ENCODE assay signal across 8 mouse cellular contexts in genomic region chr3:144381431-144381980, GRCm38 (mm10).
DNase-seq lines count a peak whose midpoint lies in the region; ATAC-seq lines count a peak whose summit lies in the region.

No protein-coding gene starts in this region.

- no peak overlapping the region for H3K27ac ChIP-seq in lung, embryonic 16.5 days (ENCODE audit: low read length)
- no peak overlapping the region for H3K27ac ChIP-seq in forebrain, embryonic 12.5 days
- peak overlapping the region; percentile 79 for H3K27ac ChIP-seq in limb, embryonic 12.5 days
- H3K27ac ChIP-seq in neural tube, embryonic 15.5 days (replicated peaks): no peak overlapping the region

- H3K9me3 ChIP-seq in lung, embryonic 16.5 days (ENCODE audit: control insufficient read depth, low read length): no peaks in the 10 kb centered on the region
- no peaks in the 10 kb centered on the region for H3K9me3 ChIP-seq in forebrain, embryonic 12.5 days
- no peaks in the 10 kb centered on the region for H3K9me3 ChIP-seq in limb, embryonic 12.5 days
- no peaks in the 10 kb centered on the region for H3K9me3 ChIP-seq in neural tube, embryonic 15.5 days (replicated peaks)

- H3K4me3 ChIP-seq in lung, embryonic 16.5 days (ENCODE audit: low read length): peak overlapping the region; percentile 48
- peak overlapping the region; percentile 15; the same call in 1 of the 2 replicates for H3K4me3 ChIP-seq in forebrain, embryonic 12.5 days (replicated peaks)
- peak overlapping the region; percentile 27 for H3K4me3 ChIP-seq in limb, embryonic 12.5 days (replicated peaks)
- H3K4me3 ChIP-seq in neural tube, embryonic 15.5 days (replicated peaks): peak overlapping the region; percentile 21; the same call in 1 of the 2 replicates

- DNase-seq in lung, postnatal 36 days: no peak
- no peak for DNase-seq in embryo, embryonic 10.5 days (ENCODE audit: low spot score)
- no peak for DNase-seq in spleen, postnatal 4 days (ENCODE audit: low spot score in 2 of 2)
- no peak for DNase-seq in cerebellum, adult 11 months

- H3K27me3 ChIP-seq in lung, embryonic 16.5 days (ENCODE audit: control insufficient read depth, insufficient read depth, low read depth, low read length): no peaks in the 10 kb centered on the region
- peaks cover 32% of the 10 kb centered on the region for H3K27me3 ChIP-seq in forebrain, embryonic 12.5 days
- H3K27me3 ChIP-seq in limb, embryonic 12.5 days: 0 out of 2 replicates have a peak, but pooled peaks cover 8% of the 10 kb centered on the region
- no peaks in the 10 kb centered on the region; the same call in 1 of the 2 replicates for H3K27me3 ChIP-seq in neural tube, embryonic 15.5 days (replicated peaks)

- H3K36me3 ChIP-seq in lung, embryonic 16.5 days (ENCODE audit: control insufficient read depth, insufficient read depth, low read length): no peaks in the 10 kb centered on the region
- H3K36me3 ChIP-seq in forebrain, embryonic 12.5 days (replicated peaks): no peaks in the 10 kb centered on the region
- H3K36me3 ChIP-seq in limb, embryonic 12.5 days: no peaks in the 10 kb centered on the region
- no peaks in the 10 kb centered on the region for H3K36me3 ChIP-seq in neural tube, embryonic 15.5 days

- H3K4me2 ChIP-seq in lung, embryonic 16.5 days (ENCODE audit: low read depth, low read length): peak overlapping the region; percentile 68
- peak overlapping the region; percentile 46 for H3K4me2 ChIP-seq in forebrain, embryonic 12.5 days
- H3K4me2 ChIP-seq in limb, embryonic 12.5 days: peak overlapping the region; percentile 57
- H3K4me2 ChIP-seq in neural tube, embryonic 15.5 days: peak overlapping the region; percentile 53

- peak overlapping the region; percentile 59 for H3K9ac ChIP-seq in lung, embryonic 16.5 days (ENCODE audit: low read length)
- H3K9ac ChIP-seq in forebrain, embryonic 12.5 days: no peak overlapping the region
- 0 out of 2 replicates have a peak overlapping the region, but pooled peaks have one; percentile 31 for H3K9ac ChIP-seq in limb, embryonic 12.5 days (replicated peaks)
- H3K9ac ChIP-seq in neural tube, embryonic 15.5 days (replicated peaks): no peak overlapping the region

- peak; percentile 54 for ATAC-seq in lung, embryonic 16.5 days (ENCODE audit: low read depth)
- ATAC-seq in forebrain, embryonic 12.5 days (ENCODE audit: low FRiP score): no peak
- ATAC-seq in limb, embryonic 12.5 days (ENCODE audit: insufficient number of reproducible peaks, insufficient read depth, low FRiP score, low TSS enrichment, low read depth): no peak
- ATAC-seq in neural tube, embryonic 15.5 days (ENCODE audit: low FRiP score): no peak

- WGBS in lung, embryonic 16.5 days: 35% methylated on average over 13 of the region's 16 CpGs
- WGBS in forebrain, embryonic 12.5 days: 50% methylated on average over 15 of the region's 16 CpGs
- 6% methylated on average over 15 of the region's 16 CpGs for WGBS in limb, embryonic 12.5 days
- WGBS in neural tube, embryonic 15.5 days: 27% methylated on average over 16 of the region's 16 CpGs

- no peaks in the 10 kb centered on the region; the same call in 1 of the 2 replicates for H3K4me1 ChIP-seq in lung, embryonic 16.5 days (replicated peaks; ENCODE audit: control insufficient read depth, insufficient read depth, low read length)
- peaks cover 41% of the 10 kb centered on the region for H3K4me1 ChIP-seq in forebrain, embryonic 12.5 days
- H3K4me1 ChIP-seq in limb, embryonic 12.5 days (replicated peaks): peaks cover 49% of the 10 kb centered on the region
- peaks cover 34% of the 10 kb centered on the region for H3K4me1 ChIP-seq in neural tube, embryonic 15.5 days

Comparison
In these comparisons a context has a peak if more than half of its experiments do, and no peak if none do; other contexts are left out.
1. H3K9ac ChIP-seq: peak in lung, embryonic 16.5 days (single experiment) and limb, embryonic 12.5 days (single experiment); none in forebrain, embryonic 12.5 days (single experiment) and neural tube, embryonic 15.5 days (single experiment).
2. Peak in every context shown above with its lines, with median percentiles within 50 percentile points of each other: H3K4me2 ChIP-seq and H3K4me3 ChIP-seq.